Mouse (Mus musculus): ENCODE data around the gene Anxa6. TPM values are rescaled to one million over a fixed set of nuclear protein-coding genes. Genes with fewer than 3 reads are reported as not detected.

Gene Anxa6
- total RNA-seq (2017) = 177 and 181 TPM in 2 replicates

DNA sequence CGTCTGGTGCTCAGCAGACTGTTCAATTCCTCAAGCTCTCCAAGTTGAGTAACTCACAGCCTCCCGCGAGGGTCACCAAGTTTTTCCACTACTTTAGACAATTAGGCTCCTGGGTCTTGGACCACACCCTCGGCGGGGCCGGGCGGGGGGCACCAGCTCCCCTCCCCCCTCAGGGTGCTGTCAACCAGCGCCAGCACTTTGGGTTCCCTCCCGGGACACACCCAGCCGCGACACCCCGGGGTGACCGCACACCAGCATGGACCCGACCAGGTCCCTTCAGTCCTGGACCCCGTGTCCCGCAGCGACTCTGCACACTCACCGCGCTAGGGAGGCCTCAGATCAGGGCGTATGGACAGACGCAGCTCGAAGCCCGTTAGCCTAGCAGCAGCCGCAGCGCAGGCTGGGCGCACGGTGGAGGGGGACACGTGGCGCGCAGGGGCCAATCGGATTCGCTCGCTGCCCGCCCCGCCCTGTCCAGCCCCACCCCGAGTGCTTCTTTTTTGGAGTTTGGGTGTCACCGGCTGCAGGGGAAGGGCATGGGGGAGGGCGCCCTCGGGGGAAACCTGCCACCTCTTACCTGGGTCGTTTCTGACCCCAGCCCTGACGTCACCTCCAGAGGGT, at the start of gene Anxa6:
Anxa6 (minus strand) TSS at position 406 of the 621 bp plus-strand sequence.
- ATAC-seq (ENCODE audit: extremely low read depth, insufficient number of reproducible peaks, low FRiP score, poor library complexity, severe bottlenecking) = peak; percentile 64

DNA sequence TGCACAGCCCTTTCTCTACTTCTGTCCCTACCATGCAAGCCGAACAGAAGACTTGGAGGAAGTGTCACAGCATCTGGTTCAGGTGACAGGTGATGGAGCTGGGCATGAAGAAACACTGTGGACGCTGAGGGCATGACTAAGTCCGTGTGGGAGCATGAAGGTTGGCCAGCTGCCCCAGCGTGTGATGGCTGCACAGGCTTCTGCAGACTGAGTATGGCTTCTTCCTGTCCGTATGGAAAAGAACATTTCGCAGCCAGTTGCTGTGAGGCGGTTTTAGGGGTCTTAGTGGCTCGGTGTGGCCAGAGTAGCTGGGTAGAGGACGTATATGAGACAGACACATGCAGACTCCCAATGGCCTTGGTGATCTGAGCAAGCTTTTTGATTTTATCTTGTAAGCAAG, 48.0 kb upstream of the Anxa6 start:
- ATAC-seq (ENCODE audit: extremely low read depth, insufficient number of reproducible peaks, low FRiP score, poor library complexity, severe bottlenecking) = no peak

DNA sequence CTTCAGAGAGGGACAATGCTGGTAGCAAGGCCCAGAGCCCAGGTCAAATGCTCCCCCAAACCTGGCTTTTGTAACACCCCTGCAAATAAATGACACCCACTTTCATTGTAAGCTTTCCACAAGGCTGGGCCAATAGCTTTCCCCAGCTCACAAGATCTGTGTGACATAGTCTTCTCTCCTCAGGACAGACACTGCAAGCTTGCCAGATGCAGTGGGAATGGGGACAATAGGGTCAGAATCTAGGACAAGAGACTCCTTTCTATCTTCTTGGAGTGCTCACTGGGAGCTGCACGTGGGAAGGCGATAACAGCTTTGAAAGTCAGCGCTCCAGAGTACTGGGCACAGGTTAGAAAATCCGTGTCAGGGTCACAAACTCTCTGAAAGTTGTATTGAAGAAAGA, 45.9 kb upstream of the Anxa6 start:
- ATAC-seq (ENCODE audit: extremely low read depth, insufficient number of reproducible peaks, low FRiP score, poor library complexity, severe bottlenecking) = no peak

DNA sequence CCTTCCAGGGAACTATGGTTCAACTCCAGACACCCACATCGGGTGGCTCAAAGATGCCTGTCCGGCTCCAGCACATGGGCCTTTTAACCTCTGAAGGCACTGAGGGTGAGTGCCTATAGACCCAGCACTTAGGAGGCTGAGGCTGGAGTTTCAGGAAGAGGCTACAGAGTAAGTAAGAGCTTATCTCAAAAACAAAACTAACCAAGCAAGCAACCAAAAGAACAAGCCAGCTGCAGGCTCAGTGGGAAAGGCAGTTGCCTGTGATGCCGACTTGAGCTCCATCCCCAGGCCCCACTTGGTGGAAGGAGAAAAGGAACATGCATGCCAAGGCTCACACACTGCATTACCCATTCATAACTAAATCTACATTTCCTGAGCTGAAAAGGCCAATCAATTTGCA, 45.3 kb upstream of the Anxa6 start:
- no peak for ATAC-seq (ENCODE audit: extremely low read depth, insufficient number of reproducible peaks, low FRiP score, poor library complexity, severe bottlenecking)

DNA sequence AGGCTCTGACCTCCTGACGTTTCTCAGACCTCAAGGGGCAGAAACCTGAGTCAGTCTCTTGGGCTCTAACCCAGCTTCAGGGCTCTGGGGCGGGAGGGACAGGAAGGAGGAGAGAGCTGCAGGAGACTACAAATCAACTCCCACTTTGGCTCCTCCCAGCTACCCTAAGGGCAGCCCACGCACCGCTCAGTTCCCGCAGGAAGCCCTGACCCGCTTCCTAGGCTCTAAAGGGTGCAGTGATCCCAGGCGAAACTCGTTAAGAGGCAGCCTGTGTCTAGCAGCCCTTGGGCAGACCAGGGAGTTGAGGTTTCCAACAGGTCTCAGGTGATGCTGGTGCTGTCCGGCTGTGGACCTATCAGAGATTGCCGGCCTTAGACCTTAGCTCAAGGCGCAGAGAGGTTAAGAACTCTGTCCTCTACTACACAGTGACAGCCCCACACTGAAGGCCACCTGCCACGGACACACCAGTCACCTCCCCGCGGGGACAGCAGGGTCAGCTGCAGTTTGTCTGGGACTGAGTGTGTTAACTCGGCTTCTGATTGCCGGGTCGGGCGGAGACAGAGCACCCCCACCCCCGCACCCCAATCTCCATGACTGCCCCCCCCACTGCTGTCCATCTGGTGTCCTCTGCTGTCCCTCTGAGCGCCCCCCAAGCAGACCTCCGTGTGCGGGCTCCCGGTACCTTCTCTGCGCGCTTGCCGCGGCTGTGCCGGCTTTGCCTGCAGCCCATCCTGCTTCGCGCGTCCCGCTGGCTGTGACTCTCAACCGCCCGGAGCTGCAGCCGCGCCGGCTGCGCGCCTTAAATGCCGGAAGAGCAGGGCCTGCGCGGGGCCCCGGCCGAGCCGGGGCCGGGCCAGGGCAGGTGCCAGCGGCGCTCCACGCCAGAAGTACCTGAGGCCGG, 44.3 kb upstream of the Anxa6 start, which contains the start of gene Ccdc69:
Ccdc69 (minus strand) TSS at position 801 of the 901 bp plus-strand sequence.
- ATAC-seq (ENCODE audit: extremely low read depth, insufficient number of reproducible peaks, low FRiP score, poor library complexity, severe bottlenecking) = peak; percentile 55

DNA sequence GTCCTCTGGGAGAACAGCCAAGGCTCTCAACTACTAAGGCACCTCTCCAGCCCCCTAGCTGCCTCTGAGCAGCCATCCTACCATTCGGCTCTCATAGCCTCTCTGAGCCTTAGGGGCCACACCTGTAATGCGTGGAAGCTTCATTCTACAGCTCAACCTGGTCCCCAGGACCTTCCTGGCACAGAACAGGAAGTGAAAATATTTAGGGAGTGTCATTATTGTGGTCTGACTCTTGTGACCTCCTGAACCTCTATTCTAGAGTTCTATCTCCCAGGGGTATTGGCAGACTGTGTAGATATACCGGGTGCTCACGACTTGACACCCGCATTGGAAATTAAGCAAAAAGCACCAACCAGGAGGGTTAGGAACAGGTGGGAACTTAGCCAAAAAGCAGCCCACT, 43.0 kb upstream of the Anxa6 start:
- ATAC-seq (ENCODE audit: extremely low read depth, insufficient number of reproducible peaks, low FRiP score, poor library complexity, severe bottlenecking) = 0 out of 2 replicates have a peak, but pooled peaks have one; percentile 10

DNA sequence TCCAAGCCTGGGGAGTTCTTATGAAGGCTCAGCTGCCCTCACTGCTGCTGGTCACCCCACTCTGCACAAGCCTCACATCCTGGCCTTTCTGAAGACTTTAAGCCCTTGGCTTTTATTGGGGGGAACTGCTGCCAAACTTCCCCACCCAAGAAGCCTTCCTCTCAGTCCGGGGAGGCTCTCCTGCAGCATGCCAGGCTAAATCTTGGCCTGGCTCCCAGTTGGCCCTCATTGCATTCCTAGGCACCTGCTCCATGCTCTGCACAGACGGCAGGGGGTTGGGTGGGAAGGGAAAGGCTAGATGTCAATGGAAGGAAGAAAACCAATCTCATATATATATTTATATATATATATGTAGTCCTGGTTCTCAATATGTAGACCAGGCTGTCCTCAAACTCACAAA, 42.4 kb upstream of the Anxa6 start:
- ATAC-seq (ENCODE audit: extremely low read depth, insufficient number of reproducible peaks, low FRiP score, poor library complexity, severe bottlenecking) = no peak

DNA sequence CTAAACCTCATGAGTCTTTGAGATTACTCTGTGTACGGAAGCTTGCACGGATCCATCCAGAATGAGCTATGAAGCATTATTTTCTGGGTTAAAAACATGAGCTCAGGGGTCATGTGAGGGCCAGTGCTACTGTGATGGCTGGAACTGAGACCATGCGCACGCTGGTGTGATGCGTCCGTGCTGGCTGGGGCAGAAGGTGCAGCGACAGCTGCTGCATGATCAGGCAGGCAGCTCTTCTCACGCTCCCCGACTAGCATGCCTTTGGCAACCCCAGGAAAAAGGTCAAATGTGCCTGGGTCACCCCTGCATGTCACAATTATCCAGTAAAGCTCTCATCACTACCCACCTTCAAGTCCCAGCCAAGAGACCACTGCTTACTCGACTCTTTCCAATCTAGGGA, 39.9 kb upstream of the Anxa6 start:
- ATAC-seq (ENCODE audit: extremely low read depth, insufficient number of reproducible peaks, low FRiP score, poor library complexity, severe bottlenecking) = no peak

DNA sequence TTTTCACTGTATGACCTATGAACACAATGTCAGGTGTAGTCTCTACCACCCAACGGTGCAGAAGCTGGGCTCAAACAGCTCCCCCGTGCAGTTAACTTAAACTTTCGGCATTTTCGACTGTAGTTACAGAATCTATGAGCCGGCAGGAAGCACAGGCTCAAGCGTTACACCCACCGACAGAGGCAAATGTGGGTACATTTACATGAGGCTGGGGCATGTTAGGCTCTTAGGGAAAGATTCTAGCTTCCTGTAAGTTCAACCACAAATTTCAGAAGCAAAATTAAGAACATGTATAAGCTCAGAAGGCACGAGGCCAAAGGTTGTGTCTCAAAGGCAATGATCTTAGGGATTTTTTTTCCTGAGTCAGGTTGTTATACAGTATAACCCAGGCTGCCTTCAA, 39.2 kb upstream of the Anxa6 start:
- ATAC-seq (ENCODE audit: extremely low read depth, insufficient number of reproducible peaks, low FRiP score, poor library complexity, severe bottlenecking) = peak; percentile 37; the same call in 1 of the 2 replicates

DNA sequence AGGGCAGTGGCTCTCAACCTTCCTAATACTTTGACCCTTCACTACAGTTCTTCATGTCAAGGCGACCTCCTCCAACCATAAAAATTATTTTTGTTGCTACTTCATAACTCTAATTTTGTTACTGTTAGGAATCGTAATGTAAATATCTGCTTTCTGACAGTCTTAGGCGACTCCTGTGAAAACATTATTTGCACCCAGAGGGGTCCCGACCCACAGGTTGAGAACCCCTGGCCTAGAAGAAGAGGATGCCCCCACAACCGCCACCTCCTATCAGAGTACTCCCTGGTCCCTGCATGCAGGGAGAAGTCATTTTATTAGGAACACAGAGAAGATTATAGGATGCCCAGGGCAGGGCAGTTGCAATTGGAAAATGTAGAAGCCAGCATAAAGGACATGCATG, 38.1 kb upstream of the Anxa6 start:
- no peak for ATAC-seq (ENCODE audit: extremely low read depth, insufficient number of reproducible peaks, low FRiP score, poor library complexity, severe bottlenecking)

DNA sequence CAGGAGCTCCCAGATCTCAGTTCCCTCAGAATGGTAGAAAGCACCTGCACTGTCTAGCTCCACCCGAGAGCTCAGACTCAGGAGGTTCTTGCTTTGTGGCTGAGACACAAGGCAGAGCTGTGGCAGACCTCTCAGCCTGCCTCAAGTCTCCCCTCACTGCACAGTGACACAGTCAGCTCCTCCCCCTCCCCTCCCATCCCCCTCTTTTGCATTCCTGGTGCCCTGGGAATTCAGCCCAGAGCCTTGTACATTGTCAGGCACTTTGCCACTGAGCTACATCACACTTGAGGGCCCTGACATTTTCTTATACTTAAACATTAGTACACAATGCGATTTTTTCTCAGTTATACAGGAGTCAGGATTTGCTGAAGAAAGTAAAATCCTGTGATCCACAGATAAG, 35.8 kb upstream of the Anxa6 start:
- no peak for ATAC-seq (ENCODE audit: extremely low read depth, insufficient number of reproducible peaks, low FRiP score, poor library complexity, severe bottlenecking)

DNA sequence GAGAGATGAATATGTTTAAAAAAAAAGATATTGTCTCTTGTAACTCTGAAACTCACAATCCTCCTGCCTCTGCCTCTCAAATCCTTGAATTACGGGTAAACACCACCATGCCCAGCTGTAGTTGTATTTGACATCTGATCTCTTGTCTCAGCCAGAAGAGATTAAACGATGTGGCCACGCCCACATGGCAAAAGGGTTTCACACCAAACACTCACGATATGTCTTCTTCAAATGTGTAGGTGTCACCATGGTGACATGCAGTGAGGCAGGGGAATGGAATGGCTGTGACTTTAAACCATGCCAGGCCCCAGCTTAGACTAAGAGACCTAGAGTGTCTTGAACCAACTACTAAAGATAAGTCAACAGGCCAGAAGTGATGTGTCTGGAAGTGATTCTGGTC, 33.7 kb upstream of the Anxa6 start:
- no peak for ATAC-seq (ENCODE audit: extremely low read depth, insufficient number of reproducible peaks, low FRiP score, poor library complexity, severe bottlenecking)

DNA sequence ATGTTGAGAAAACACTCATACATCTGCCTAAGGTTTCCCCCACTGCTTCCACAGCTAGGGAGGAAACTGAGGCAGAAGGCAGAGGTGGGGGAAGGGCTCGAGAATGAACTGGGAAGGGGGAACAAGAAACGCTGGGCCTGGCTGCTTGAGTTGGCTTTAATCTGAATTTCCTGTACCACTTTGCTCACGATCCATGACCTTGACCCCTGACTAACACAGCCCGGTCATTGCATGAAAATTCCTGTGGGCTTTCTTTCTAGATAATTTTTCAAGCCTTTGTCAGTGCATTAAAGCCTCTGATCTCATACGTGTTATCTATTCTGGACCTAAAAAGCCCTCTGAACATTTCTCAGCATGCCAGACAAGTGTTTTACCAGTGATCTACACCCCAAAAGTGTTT, 29.6 kb upstream of the Anxa6 start:
- no peak for ATAC-seq (ENCODE audit: extremely low read depth, insufficient number of reproducible peaks, low FRiP score, poor library complexity, severe bottlenecking)

DNA sequence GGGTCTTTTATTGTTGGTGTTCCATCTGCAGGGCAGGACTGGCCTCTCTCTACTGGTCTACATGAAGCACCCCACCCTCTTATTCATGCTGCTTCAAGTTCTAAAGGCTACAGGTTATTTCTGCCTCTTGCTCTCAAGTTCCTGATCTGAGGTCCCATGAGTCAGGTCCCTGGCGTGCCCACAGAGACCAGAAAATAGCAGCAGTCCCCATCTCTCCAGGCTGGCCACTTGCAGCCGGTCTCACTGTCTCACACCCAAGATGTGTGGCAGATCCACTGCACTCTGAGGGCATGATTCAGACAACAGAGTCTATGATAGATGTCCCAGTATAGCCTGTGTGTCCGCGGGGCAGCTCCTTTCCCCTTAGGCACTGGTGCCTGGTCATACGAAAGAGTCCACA, 27.6 kb upstream of the Anxa6 start:
- no peak for ATAC-seq (ENCODE audit: extremely low read depth, insufficient number of reproducible peaks, low FRiP score, poor library complexity, severe bottlenecking)

DNA sequence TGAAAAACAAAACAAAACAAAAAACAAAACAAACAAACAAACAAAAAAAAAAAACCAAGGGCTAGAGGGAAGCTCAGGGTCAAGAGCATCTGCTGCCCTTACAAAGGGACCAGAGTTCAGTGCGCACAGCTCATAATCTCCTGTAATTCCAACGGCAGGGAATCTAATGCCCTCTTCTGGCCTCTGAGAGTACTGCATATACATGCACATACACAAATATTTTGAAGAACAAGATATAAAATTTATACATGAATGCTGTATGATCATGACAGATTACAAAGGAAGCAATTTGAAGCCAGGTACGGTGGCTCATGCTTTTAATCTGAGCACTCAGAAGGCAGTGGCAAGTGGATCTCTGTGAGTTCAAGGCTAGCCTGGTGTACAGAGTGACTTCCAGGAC, 24.3 kb upstream of the Anxa6 start:
- ATAC-seq (ENCODE audit: extremely low read depth, insufficient number of reproducible peaks, low FRiP score, poor library complexity, severe bottlenecking) = no peak

DNA sequence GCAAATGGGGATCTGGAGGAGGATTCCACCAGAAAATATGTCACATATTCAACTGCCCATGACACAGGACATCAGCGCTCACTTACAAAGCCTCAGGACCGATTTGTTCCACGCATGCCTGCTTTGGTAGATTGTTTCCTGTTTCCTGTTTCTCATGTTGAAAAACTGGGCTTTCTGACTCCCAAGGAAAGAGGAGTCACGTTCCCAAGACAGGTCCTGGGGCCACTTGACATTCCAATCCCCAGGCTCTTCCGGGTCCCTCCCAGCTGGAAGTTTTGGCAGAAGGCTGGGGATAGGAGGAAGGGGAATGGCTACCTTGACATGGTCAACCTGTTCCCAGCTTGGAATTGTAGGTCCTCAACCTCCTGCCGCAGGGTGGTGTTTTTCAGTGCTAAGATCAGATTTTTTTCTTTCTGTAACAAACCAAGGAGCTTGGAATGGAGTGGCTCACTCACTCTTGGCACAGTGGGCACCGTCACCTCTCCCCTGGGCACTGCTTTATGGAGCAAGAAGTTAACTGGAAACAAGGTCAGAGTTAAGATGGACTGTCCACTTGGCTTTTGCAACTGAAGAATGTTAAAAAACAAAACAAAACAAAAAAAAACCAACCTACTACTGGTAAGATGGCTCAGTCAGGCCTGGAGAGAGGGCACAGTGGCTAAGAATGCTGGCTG, 17.7 kb upstream of the Anxa6 start:
- no peak for ATAC-seq (ENCODE audit: extremely low read depth, insufficient number of reproducible peaks, low FRiP score, poor library complexity, severe bottlenecking)

DNA sequence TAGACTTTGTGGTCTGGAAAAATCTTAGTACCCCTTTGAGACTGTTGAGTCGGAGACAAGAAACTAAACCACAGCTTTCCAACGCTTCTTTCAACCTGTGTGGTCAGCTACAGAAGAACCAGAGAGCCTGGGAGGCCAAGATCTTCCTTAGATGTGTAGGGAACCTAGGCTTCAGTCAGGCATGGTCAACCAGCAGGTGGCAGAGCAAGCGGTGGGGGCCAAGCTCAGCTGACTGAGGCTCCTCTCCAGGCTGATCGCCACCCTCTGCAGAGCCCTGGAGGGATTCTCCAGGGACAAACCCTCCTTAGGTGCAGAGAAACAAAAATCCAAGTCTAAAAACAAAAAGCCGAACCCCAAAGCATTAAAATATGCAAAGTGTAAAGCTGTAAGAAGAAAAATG, 13.4 kb upstream of the Anxa6 start:
- peak; percentile 57; the same call in 1 of the 2 replicates for ATAC-seq (ENCODE audit: extremely low read depth, insufficient number of reproducible peaks, low FRiP score, poor library complexity, severe bottlenecking)

DNA sequence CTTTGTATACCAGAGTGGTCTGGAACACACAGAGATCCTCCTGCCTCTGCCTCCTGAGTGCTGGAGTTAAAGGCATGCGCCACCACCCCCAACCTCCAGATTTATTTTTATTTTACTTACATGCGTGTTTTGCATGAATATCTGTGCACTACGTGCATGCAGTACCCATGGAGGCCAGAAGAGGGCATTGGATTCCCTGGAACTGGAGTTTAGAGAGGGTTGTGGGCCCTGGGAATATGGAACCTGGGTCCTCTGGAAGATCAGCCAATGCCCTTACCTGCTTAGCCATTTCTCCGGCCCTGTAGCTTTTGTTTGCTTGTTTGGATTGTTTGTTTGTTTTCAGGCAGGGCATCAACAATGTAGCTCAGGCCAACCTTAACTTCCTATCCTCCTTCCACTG, 8.1 kb upstream of the Anxa6 start:
- ATAC-seq (ENCODE audit: extremely low read depth, insufficient number of reproducible peaks, low FRiP score, poor library complexity, severe bottlenecking) = no peak

DNA sequence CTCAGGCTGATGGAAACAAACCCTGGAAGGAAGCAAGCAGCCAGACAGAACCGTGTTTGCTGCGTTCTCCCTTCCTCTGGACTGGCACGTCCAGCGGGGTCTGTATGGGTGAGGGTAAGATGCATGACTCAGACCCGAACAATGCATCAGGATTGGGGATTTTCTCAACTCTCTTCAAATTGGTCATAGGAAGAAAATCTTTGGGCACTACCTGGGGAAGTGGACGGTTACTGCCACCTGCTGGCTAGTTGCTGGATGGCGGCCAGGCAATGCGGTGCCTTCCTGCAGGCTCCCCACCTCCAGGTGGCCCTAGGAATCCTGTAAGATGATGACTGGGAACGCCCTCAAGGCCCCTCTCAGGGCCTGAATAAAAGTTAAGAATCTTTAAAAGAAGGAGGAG, 6.3 kb upstream of the Anxa6 start:
- peak; percentile 88 for ATAC-seq (ENCODE audit: extremely low read depth, insufficient number of reproducible peaks, low FRiP score, poor library complexity, severe bottlenecking)

DNA sequence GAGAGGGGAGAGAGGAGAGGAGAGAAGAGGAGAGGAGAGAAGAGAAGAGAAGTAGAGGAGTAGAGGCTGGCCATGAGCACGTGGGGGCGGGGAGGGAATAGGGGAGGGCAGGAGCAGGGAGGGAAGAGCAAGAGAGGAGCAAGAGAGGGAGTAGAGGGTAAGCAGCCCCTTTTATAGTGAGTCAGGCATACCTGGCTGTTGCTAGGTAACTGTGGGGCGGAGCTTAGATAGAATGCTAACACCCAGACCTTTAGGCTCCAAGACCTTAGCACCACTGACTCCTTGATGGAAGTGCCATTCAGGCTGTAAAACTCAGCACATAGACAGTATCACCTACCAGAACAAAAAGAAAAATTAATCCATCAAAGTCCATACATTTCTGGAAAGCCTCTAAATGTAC, 3.4 kb upstream of the Anxa6 start:
- ATAC-seq (ENCODE audit: extremely low read depth, insufficient number of reproducible peaks, low FRiP score, poor library complexity, severe bottlenecking) = no peak
